Mouse (Mus musculus): ENCODE results near the gene Ifitm1. TPM values are rescaled to one million over a fixed set of nuclear protein-coding genes. Genes with fewer than 3 reads are reported as not detected.
A peak's percentile ranks its signal among the peaks of the same experiment; 100 is the strongest.

Ifitm1 gene
- polyA plus RNA-seq (2014; fragmentation: Nextera tagmentation; extraction: Ambion mirVana), result 7.4 and 8.3 TPM in 2 replicates

- H3K27ac ChIP-seq (replicated peaks in 1 of 2; ENCODE audit: control insufficient read depth in 1 of 2, insufficient read depth in 1 of 2, low read depth in 2 of 2, low read length in 2 of 2), result no peak within 1 kb of the TSS
- H3K4me1 ChIP-seq (ENCODE audit: control insufficient read depth in 2 of 2, insufficient read depth in 2 of 2, low read length in 2 of 2), result peaks cover 5 to 7% of the 10 kb centered on the region in 2 experiments; a peak in 3 of 4 replicates
- ATAC-seq (ENCODE audit: insufficient number of reproducible peaks, insufficient read depth, low FRiP score, low read depth), result no peak
- no peak within 1 kb of the TSS for H3K4me3 ChIP-seq (ENCODE audit: control insufficient read depth in 1 of 2, insufficient read depth in 1 of 2, low read depth in 1 of 2, low read length in 2 of 2)
- H3K27me3 ChIP-seq (ENCODE audit: control insufficient read depth, insufficient read depth, low read length), result peaks cover 20% of the 10 kb centered on the region
- no peak within 1 kb of the TSS for H3K4me2 ChIP-seq (ENCODE audit: low read length)
- H3K36me3 ChIP-seq (ENCODE audit: control insufficient read depth, insufficient read depth, low read length), result no peaks in the 10 kb centered on the region
- 66% methylated on average over 4 of the region's 4 CpGs for WGBS
- H3K9ac ChIP-seq (ENCODE audit: low read length), result no peak within 1 kb of the TSS
- no peaks in the 10 kb centered on the region for H3K9me3 ChIP-seq (ENCODE audit: control insufficient read depth, low read length)
These were observed at the start of gene Ifitm1 for GRCm38 (mm10) chr7:140966921-140967320. Gene Ifitm1, plus strand, starts transcription at chr7:140967221.

DNA sequence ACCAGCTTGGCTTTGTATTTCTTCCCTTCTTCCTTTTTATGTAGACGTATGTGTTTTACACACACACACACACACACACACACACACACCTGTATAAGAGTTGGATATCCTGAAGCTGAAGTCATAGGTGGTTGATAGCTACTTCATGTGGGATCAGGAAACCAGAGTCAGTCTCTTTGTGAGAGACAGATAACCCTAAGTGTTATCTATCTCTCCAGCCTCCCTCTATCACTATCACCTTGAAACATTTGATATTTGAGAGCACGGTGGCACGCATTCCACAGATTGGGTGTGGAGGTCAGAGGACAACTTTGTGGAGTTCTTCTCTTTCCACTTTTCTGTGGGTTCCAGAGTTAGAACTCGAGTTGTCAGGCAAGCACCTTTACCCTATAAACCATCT, 47.1 kb upstream of the Ifitm1 start:
- Histone ChIP-seq H3K4me2 (ENCODE audit: low read length) (no peak overlapping the region), H3K27me3 (ENCODE audit: control insufficient read depth, insufficient read depth, low read length) (peaks cover 77% of the 10 kb centered on the region), H3K36me3 (ENCODE audit: control insufficient read depth, insufficient read depth, low read length) (no peaks in the 10 kb centered on the region), H3K4me1 (ENCODE audit: control insufficient read depth in 2 of 2, insufficient read depth in 2 of 2, low read length in 2 of 2) (peaks cover 0 to 12% of the 10 kb centered on the region in 2 experiments; a peak in 2 of 4 replicates), H3K27ac (replicated peaks in 1 of 2; ENCODE audit: control insufficient read depth in 1 of 2, insufficient read depth in 1 of 2, low read depth in 2 of 2, low read length in 2 of 2) (no peak overlapping the region), H3K9me3 (ENCODE audit: control insufficient read depth, low read length) (no peaks in the 10 kb centered on the region), H3K9ac (ENCODE audit: low read length) (no peak overlapping the region), H3K4me3 (ENCODE audit: control insufficient read depth in 1 of 2, insufficient read depth in 1 of 2, low read depth in 1 of 2, low read length in 2 of 2) (no peak overlapping the region)
- no peak for ATAC-seq (ENCODE audit: insufficient number of reproducible peaks, insufficient read depth, low FRiP score, low read depth)
- WGBS, result 38% methylated on average over 4 of the region's 4 CpGs

DNA sequence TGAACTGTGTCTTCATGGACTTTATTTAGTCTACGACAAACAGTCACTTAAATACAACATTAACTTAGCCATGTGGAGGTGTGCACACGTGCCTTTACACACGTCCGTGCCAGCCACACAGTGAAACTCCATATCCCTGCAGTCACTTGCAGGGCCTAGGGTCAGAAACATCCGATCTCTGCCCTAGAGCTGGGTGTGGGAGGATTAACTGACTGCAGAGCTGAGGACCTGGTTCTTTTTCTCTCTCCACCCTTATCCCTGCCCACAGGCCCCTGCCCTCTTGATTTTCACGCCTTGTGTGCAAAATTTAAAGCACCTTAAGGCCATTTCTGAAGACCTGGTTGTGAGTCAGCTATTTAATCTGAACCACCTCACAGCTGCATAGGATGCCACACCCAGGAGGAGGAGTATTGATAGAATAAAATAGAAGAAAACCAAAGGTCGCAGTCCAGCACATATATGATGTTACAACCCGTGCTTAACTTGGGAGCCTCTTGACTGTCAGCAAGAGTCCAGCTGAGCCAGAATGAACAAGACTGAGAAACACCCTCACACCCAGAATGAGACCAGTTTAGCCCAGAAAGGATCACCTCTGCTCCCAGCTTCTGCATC, 46.5 kb upstream of the Ifitm1 start, which contains the start of gene Nlrp6:
Gene Nlrp6 (plus strand): TSS at position 485 of the 612 bp plus-strand sequence.
- no peak within 1 kb of the TSS for H3K4me3 ChIP-seq (ENCODE audit: control insufficient read depth in 1 of 2, insufficient read depth in 1 of 2, low read depth in 1 of 2, low read length in 2 of 2)
- H3K9ac ChIP-seq (ENCODE audit: low read length), result no peak within 1 kb of the TSS
- no peaks in the 10 kb centered on the region for H3K36me3 ChIP-seq (ENCODE audit: control insufficient read depth, insufficient read depth, low read length)
- H3K4me2 ChIP-seq (ENCODE audit: low read length), result no peak within 1 kb of the TSS
- no peaks in the 10 kb centered on the region for H3K9me3 ChIP-seq (ENCODE audit: control insufficient read depth, low read length)
- H3K27me3 ChIP-seq (ENCODE audit: control insufficient read depth, insufficient read depth, low read length), result peaks cover 83% of the 10 kb centered on the region
- 64% methylated on average over 8 of the region's 8 CpGs for WGBS
- ATAC-seq (ENCODE audit: insufficient number of reproducible peaks, insufficient read depth, low FRiP score, low read depth), result no peak
- H3K4me1 ChIP-seq (ENCODE audit: control insufficient read depth in 2 of 2, insufficient read depth in 2 of 2, low read length in 2 of 2), result peaks cover 0 to 12% of the 10 kb centered on the region in 2 experiments; a peak in 2 of 4 replicates
- no peak within 1 kb of the TSS for H3K27ac ChIP-seq (replicated peaks in 1 of 2; ENCODE audit: control insufficient read depth in 1 of 2, insufficient read depth in 1 of 2, low read depth in 2 of 2, low read length in 2 of 2)

DNA sequence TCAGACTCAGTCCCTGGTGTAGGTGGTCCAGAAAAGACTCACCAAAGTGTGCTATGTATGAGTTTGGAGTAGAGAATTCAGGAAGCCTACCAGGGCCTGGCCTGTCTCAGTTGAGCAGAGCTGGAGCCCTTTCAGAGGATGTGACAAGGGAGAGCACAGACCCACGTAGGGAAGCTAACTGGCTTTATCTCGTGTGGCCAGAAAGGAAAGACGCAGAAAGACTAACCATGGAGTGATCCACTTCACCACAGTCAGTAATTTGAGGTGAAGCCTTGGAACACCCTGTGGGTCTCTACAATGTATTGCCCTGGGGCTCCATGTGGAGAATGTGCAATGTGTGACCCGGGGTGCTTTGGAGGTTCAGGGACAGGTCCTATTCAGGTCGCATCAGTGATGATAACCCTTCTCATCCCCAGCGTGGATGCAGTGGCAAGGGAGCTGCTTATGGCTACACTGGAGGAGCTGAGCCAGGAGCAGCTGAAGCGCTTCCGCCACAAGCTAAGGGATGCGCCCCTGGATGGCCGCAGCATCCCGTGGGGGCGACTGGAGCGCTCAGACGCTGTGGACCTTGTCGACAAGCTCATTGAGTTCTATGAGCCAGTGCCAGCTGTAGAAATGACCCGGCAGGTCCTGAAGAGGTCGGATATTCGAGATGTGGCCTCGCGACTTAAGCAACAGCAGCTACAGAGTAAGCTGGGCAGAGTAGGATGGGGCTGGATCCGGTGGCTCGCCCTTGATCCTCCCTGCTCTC, 45.6 kb upstream of the Ifitm1 start:
- no peak overlapping the region for H3K4me3 ChIP-seq (ENCODE audit: control insufficient read depth in 1 of 2, insufficient read depth in 1 of 2, low read depth in 1 of 2, low read length in 2 of 2)
- H3K27me3 ChIP-seq (ENCODE audit: control insufficient read depth, insufficient read depth, low read length), result peaks cover 81% of the 10 kb centered on the region
- WGBS, result 23% methylated on average over 22 of the region's 22 CpGs
- H3K36me3 ChIP-seq (ENCODE audit: control insufficient read depth, insufficient read depth, low read length), result no peaks in the 10 kb centered on the region
- no peak for ATAC-seq (ENCODE audit: insufficient number of reproducible peaks, insufficient read depth, low FRiP score, low read depth)
- no peaks in the 10 kb centered on the region for H3K9me3 ChIP-seq (ENCODE audit: control insufficient read depth, low read length)
- H3K4me1 ChIP-seq (ENCODE audit: control insufficient read depth in 2 of 2, insufficient read depth in 2 of 2, low read length in 2 of 2), result peaks cover 0 to 12% of the 10 kb centered on the region in 2 experiments; a peak in 2 of 4 replicates
- no peak overlapping the region for H3K9ac ChIP-seq (ENCODE audit: low read length)
- no peak overlapping the region for H3K27ac ChIP-seq (replicated peaks in 1 of 2; ENCODE audit: control insufficient read depth in 1 of 2, insufficient read depth in 1 of 2, low read depth in 2 of 2, low read length in 2 of 2)
- no peak overlapping the region for H3K4me2 ChIP-seq (ENCODE audit: low read length)

GRCm38 (mm10) chr7:140922398-140923069, 44.5 kb upstream of the Ifitm1 start:
- ATAC-seq (ENCODE audit: insufficient number of reproducible peaks, insufficient read depth, low FRiP score, low read depth), result no peak
- no peaks in the 10 kb centered on the region for H3K9me3 ChIP-seq (ENCODE audit: control insufficient read depth, low read length)
- H3K36me3 ChIP-seq (ENCODE audit: control insufficient read depth, insufficient read depth, low read length), result no peaks in the 10 kb centered on the region
- 1% methylated on average over 49 of the region's 49 CpGs for WGBS
- no peak overlapping the region for H3K27ac ChIP-seq (replicated peaks in 1 of 2; ENCODE audit: control insufficient read depth in 1 of 2, insufficient read depth in 1 of 2, low read depth in 2 of 2, low read length in 2 of 2)
- H3K4me1 ChIP-seq (ENCODE audit: control insufficient read depth in 2 of 2, insufficient read depth in 2 of 2, low read length in 2 of 2), result peaks cover 0 to 12% of the 10 kb centered on the region in 2 experiments; a peak in 2 of 4 replicates
- no peak overlapping the region for H3K9ac ChIP-seq (ENCODE audit: low read length)
- H3K4me2 ChIP-seq (ENCODE audit: low read length), result peak overlapping the region; percentile 62
- H3K4me3 ChIP-seq (ENCODE audit: control insufficient read depth in 1 of 2, insufficient read depth in 1 of 2, low read depth in 1 of 2, low read length in 2 of 2), result peak overlapping the region; percentile 19 to 30; a peak in 3 of 4 replicates
- H3K27me3 ChIP-seq (ENCODE audit: control insufficient read depth, insufficient read depth, low read length), result peaks cover 78% of the 10 kb centered on the region

GRCm38 (mm10) chr7:140923070-140923775, 43.8 kb upstream of the Ifitm1 start:
- peak overlapping the region in 1 of 2 experiments; percentile 30; a peak in 2 of 4 replicates for H3K4me3 ChIP-seq (ENCODE audit: control insufficient read depth in 1 of 2, insufficient read depth in 1 of 2, low read depth in 1 of 2, low read length in 2 of 2)
- ATAC-seq (ENCODE audit: insufficient number of reproducible peaks, insufficient read depth, low FRiP score, low read depth), result no peak
- no peak overlapping the region for H3K27ac ChIP-seq (replicated peaks in 1 of 2; ENCODE audit: control insufficient read depth in 1 of 2, insufficient read depth in 1 of 2, low read depth in 2 of 2, low read length in 2 of 2)
- H3K9me3 ChIP-seq (ENCODE audit: control insufficient read depth, low read length), result no peaks in the 10 kb centered on the region
- H3K36me3 ChIP-seq (ENCODE audit: control insufficient read depth, insufficient read depth, low read length), result no peaks in the 10 kb centered on the region
- WGBS, result 23% methylated on average over 30 of the region's 30 CpGs
- peaks cover 0 to 12% of the 10 kb centered on the region in 2 experiments; a peak in 2 of 4 replicates for H3K4me1 ChIP-seq (ENCODE audit: control insufficient read depth in 2 of 2, insufficient read depth in 2 of 2, low read length in 2 of 2)
- peak overlapping the region; percentile 62 for H3K4me2 ChIP-seq (ENCODE audit: low read length)
- peaks cover 71% of the 10 kb centered on the region for H3K27me3 ChIP-seq (ENCODE audit: control insufficient read depth, insufficient read depth, low read length)
- H3K9ac ChIP-seq (ENCODE audit: low read length), result no peak overlapping the region

GRCm38 (mm10) chr7:140927181-140927580, 39.8 kb upstream of the Ifitm1 start:
- WGBS, result 85% methylated on average over 6 of the region's 6 CpGs
- Histone ChIP-seq H3K27ac (replicated peaks in 1 of 2; ENCODE audit: control insufficient read depth in 1 of 2, insufficient read depth in 1 of 2, low read depth in 2 of 2, low read length in 2 of 2) (no peak overlapping the region), H3K9me3 (ENCODE audit: control insufficient read depth, low read length) (no peaks in the 10 kb centered on the region), H3K4me3 (ENCODE audit: control insufficient read depth in 1 of 2, insufficient read depth in 1 of 2, low read depth in 1 of 2, low read length in 2 of 2) (no peak overlapping the region), H3K27me3 (ENCODE audit: control insufficient read depth, insufficient read depth, low read length) (peaks cover 34% of the 10 kb centered on the region), H3K9ac (ENCODE audit: low read length) (no peak overlapping the region), H3K4me2 (ENCODE audit: low read length) (no peak overlapping the region), H3K4me1 (ENCODE audit: control insufficient read depth in 2 of 2, insufficient read depth in 2 of 2, low read length in 2 of 2) (peaks cover 0 to 9% of the 10 kb centered on the region in 2 experiments; a peak in 2 of 4 replicates), H3K36me3 (ENCODE audit: control insufficient read depth, insufficient read depth, low read length) (no peaks in the 10 kb centered on the region)
- no peak for ATAC-seq (ENCODE audit: insufficient number of reproducible peaks, insufficient read depth, low FRiP score, low read depth)
